Mouse (Mus musculus): ENCODE data around the gene Olfr490. TPM values are rescaled to one million over a fixed set of nuclear protein-coding genes. Genes with fewer than 3 reads are reported as not detected.

Olfr490 gene
- not detected in 2 replicates for polyA plus RNA-seq (2012; rRNA removed)

DNA sequence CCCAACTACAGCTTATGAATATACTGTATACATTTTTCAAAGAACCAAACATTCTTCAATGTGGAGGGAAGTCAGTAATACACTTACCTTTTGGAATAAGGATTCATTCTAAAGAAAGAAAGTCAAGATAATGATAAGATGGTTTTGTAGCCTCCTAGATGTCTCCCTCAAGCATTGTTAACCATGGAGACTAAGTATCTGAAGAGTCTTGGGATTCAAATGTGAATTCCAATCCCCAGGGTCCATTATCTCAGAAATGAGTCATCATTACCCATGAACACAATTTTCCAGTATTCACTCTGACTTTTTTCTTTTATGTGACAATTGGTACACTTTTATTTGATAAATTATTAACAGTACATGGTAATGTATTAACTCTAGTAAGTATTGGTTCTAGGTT lies at the start of gene Olfr490:
Gene Olfr490, minus strand, starts transcription at position 101 of the 400 bp plus-strand sequence.
- DNase-seq (ENCODE audit: low spot score) = no peak

DNA sequence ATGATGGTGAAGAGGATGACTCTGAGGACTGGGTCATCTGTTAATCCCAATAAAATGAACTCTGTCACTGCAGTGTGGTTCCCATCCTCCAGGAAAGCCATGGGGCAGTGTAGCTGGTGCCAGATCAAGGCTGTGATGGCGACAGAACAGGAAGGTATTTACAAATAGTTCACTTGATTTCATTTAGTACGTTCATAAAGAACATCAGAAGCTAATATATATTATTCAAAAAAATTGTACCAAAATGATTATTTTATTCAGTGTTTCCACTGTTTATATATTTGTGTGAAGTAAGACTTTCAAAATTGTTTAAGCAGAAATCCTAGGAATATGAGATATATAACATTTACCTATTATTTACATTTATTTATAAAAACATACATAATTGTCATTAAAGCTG lies 34.8 kb upstream of the Olfr490 start, which contains the start of gene Olfr492:
Gene Olfr492, minus strand, starts transcription at position 101 of the 400 bp plus-strand sequence.
- no peak for DNase-seq (ENCODE audit: low spot score)

DNA sequence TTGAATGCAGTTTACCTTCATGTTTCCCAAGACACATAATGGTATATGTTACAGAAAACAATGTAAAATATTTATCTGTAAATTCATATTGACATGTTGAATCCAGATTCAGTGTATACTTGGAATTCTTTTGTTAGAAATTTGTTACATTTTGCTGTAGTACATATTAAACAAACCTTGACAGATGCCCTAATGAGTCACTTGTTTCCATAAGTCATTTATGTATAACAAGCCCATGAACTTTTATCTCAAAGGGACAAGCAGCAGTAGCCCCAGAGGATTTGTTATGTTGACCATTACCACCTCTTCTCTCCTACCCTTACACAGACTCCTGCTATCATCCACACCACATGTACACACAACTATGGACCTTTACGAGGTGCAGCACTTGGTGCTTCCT lies 24.4 kb upstream of the Olfr490 start, which contains the start of gene Olfr491:
Gene Olfr491, plus strand, starts transcription at position 301 of the 400 bp plus-strand sequence.
- DNase-seq (ENCODE audit: low spot score) = no peak

DNA sequence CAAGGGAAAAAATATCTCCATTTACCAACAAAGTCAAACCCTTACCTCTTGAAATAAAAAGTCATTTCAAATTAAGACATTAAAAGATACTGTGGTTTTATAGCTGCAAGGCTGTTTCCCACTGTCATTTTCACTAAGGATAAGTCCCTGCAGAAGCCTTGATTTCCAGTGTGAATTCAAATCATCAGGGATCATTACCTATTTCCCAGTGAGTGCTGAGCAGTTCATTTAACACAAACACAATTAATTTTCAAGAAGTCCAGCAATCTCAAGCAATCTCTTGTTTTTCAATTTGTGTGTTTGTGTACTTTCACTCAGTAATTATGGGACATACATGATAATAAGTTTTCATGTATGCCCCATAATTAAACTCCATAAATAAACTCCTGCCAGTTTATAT lies 30.5 kb downstream of the Olfr490 start, which contains the start of gene Olfr488:
Gene Olfr488, minus strand, starts transcription at position 101 of the 400 bp plus-strand sequence.
- DNase-seq (ENCODE audit: low spot score) = no peak

Other genes starting within 250 kb of the Olfr490 start
- gene Olfr479, start 238.2 kb downstream of the Olfr490 start, polyA plus RNA-seq (2012; rRNA removed) = not detected in 2 replicates
- gene Olfr480, start 221.6 kb downstream of the Olfr490 start, polyA plus RNA-seq (2012; rRNA removed) = not detected in 2 replicates
- gene Olfr481, start 209.1 kb downstream of the Olfr490 start, polyA plus RNA-seq (2012; rRNA removed) = not detected in 2 replicates
- 0.06 and 0.07 TPM in 2 replicates for gene Olfr482, start 191.3 kb downstream of the Olfr490 start, polyA plus RNA-seq (2012; rRNA removed)
- gene Olfr483, start 188.1 kb downstream of the Olfr490 start, polyA plus RNA-seq (2012; rRNA removed) = not detected in 2 replicates
- gene Olfr484, start 161.5 kb downstream of the Olfr490 start, polyA plus RNA-seq (2012; rRNA removed) = not detected in 2 replicates
- not detected in 2 replicates for gene Olfr485, start 129.1 kb downstream of the Olfr490 start, polyA plus RNA-seq (2012; rRNA removed)
- not detected in 2 replicates for gene Olfr486, start 116.2 kb downstream of the Olfr490 start, polyA plus RNA-seq (2012; rRNA removed)
- gene Olfr487, start 74.3 kb downstream of the Olfr490 start, polyA plus RNA-seq (2012; rRNA removed) = not detected in 2 replicates
- not detected in 2 replicates for gene Olfr488, start 30.6 kb downstream of the Olfr490 start, polyA plus RNA-seq (2012; rRNA removed)
- gene Olfr491, start 24.5 kb upstream of the Olfr490 start, polyA plus RNA-seq (2012; rRNA removed) = not detected in 2 replicates
- gene Olfr492, start 34.7 kb upstream of the Olfr490 start, polyA plus RNA-seq (2012; rRNA removed) = not detected in 2 replicates
- gene Olfr493, start 58.0 kb upstream of the Olfr490 start, polyA plus RNA-seq (2012; rRNA removed) = not detected in 2 replicates
- gene Olfr494, start 76.4 kb upstream of the Olfr490 start, polyA plus RNA-seq (2012; rRNA removed) = not detected in 2 replicates
- not detected in 2 replicates for gene Olfr495, start 104.2 kb upstream of the Olfr490 start, polyA plus RNA-seq (2012; rRNA removed)
- not detected in 2 replicates for gene Olfr497, start 131.5 kb upstream of the Olfr490 start, polyA plus RNA-seq (2012; rRNA removed)
- not detected in 2 replicates for gene Olfr498, start 176.4 kb upstream of the Olfr490 start, polyA plus RNA-seq (2012; rRNA removed)
- gene Olfr502, start 236.1 kb upstream of the Olfr490 start, polyA plus RNA-seq (2012; rRNA removed) = not detected in 2 replicates